Mouse (Mus musculus) kidney, embryonic 14.5 days (tissue): ENCODE measurements at regions not wholly inside any gene's neighbourhood (a gene's known extent, or its start where the extent isn't known, plus 50 kb on each side); places are given as distances from the start of the nearest gene placed in this dataset.

Experiments
- ATAC-seq: fragments of 200-750 bp; cut with Nextera tagmentation; 2 replicates; pipeline ENCODE4 v1.8.0; 2017; ENCODE audit warnings: moderate number of reproducible peaks, mild to moderate bottlenecking, moderate TSS enrichment, moderate library complexity; ENCODE audit not compliant: low FRiP score, low TSS enrichment
- H3K27ac ChIP-seq: fragments of 300-500 bp; sonication (generic); 2 replicates; pipeline ENCODE4 v1.5.1; 2014; ENCODE audit warnings: low read depth, mild to moderate bottlenecking, low read length, moderate library complexity, mixed read lengths
- H3K27me3 ChIP-seq: fragments of 300-500 bp; sonication (generic); 2 replicates; pipeline ENCODE4 v1.6.1; 2014; ENCODE audit warnings: mild to moderate bottlenecking, low read length; ENCODE audit not compliant: control insufficient read depth, insufficient read depth
- H3K36me3 ChIP-seq: fragments of 300-500 bp; sonication (generic); 2 replicates; pipeline ENCODE4 v1.6.1; 2014; ENCODE audit warnings: low read length, mixed read lengths; ENCODE audit not compliant: control insufficient read depth, insufficient read depth
- H3K4me1 ChIP-seq: fragments of 300-500 bp; sonication (generic); 2 replicates; pipeline ENCODE4 v1.6.1; 2014; ENCODE audit warnings: low read length, mixed read lengths; ENCODE audit not compliant: control insufficient read depth, insufficient read depth
- H3K4me2 ChIP-seq: fragments of 300-500 bp; sonication (generic); replicated peaks from 2 replicates; pipeline ENCODE4 v1.6.1; 2014; ENCODE audit warnings: low read depth, mild to moderate bottlenecking, low read length
- H3K4me3 ChIP-seq: fragments of 300-500 bp; sonication (generic); 2 replicates; pipeline ENCODE4 v1.5.1; 2014; ENCODE audit warnings: mild to moderate bottlenecking, low read length
- H3K9ac ChIP-seq: fragments of 300-500 bp; sonication (generic); 2 replicates; pipeline ENCODE4 v1.6.1; 2014; ENCODE audit warnings: low read depth, mild to moderate bottlenecking, low read length, moderate library complexity
- H3K9me3 ChIP-seq: fragments of 300-500 bp; sonication (generic); 2 replicates; pipeline ENCODE4 v1.6.1; 2016; ENCODE audit warnings: low read length; ENCODE audit not compliant: control insufficient read depth
- whole genome bisulfite sequencing: fragments of 180-500 bp; shearing (Covaris S2); extraction: QIAGEN DNeasy Blood & Tissue Kit; methylation state at CpG from one replicate; pipeline ENCODE4 v1.1.7; 2014; 5-methylcytosine and 5-hydroxymethylcytosine counted together

- H3K4me2 ChIP-seq, result no peak overlapping the region
- no peaks in the 10 kb centered on the region for H3K36me3 ChIP-seq
- H3K9ac ChIP-seq, result no peak overlapping the region
- no peak for ATAC-seq
- no peak overlapping the region for H3K27ac ChIP-seq
- no peaks in the 10 kb centered on the region for H3K9me3 ChIP-seq
- H3K4me1 ChIP-seq, result peaks cover 9% of the 10 kb centered on the region
- H3K27me3 ChIP-seq, result no peaks in the 10 kb centered on the region
- WGBS, result 25% methylated on average over 5 of the region's 5 CpGs
- no peak overlapping the region for H3K4me3 ChIP-seq
Measured at GRCm38 (mm10) chr2:73041475-73041874, 55.0 kb upstream of the Gm11084 start.

- Histone ChIP-seq H3K9me3 (no peaks in the 10 kb centered on the region), H3K4me3 (no peak overlapping the region), H3K4me2 (no peak overlapping the region), H3K27ac (no peak overlapping the region), H3K4me1 (peaks cover 9% of the 10 kb centered on the region), H3K27me3 (no peaks in the 10 kb centered on the region), H3K9ac (no peak overlapping the region), H3K36me3 (no peaks in the 10 kb centered on the region)
- ATAC-seq, result no peak
- 58% methylated on average over 3 of the region's 3 CpGs for WGBS
Measured at GRCm38 (mm10) chr2:73040031-73040430, 53.5 kb upstream of the Gm11084 start.

- no peak for ATAC-seq
- H3K9ac ChIP-seq, result no peak overlapping the region
- H3K27ac ChIP-seq, result no peak overlapping the region
- 58% methylated on average over 2 of the region's 2 CpGs for WGBS
- H3K4me2 ChIP-seq, result no peak overlapping the region
- peaks cover 9% of the 10 kb centered on the region for H3K4me1 ChIP-seq
- no peak overlapping the region for H3K4me3 ChIP-seq
- H3K9me3 ChIP-seq, result no peaks in the 10 kb centered on the region
- H3K36me3 ChIP-seq, result no peaks in the 10 kb centered on the region
- H3K27me3 ChIP-seq, result no peaks in the 10 kb centered on the region
Measured at GRCm38 (mm10) chr2:73039300-73039699, 52.8 kb upstream of the Gm11084 start.

DNA sequence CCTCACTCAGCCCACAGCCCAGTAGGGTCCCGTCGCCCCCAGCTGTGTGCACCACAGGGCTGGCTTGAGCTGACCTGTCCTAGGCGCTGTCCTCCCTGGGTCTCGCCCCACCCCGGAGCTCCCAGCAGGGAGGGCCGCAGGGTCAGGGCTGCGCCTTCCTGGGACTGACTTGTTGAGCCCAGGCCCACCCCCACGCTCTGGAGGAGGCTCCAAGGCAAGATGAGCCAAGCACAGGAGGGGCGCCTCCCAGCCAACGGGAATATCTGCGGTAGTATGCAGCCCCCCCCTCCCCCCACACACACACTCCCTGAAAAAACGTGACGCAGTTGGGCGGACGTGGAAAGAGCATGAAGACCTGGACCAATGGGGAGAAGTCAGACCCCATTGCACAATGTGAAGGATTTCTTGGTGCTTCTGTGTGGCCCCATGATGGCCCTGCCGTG lies 51.8 kb upstream of the Gm11084 start:
- H3K36me3 ChIP-seq, result no peaks in the 10 kb centered on the region
- H3K27ac ChIP-seq, result no peak overlapping the region; the same call in 1 of the 2 replicates
- peak overlapping the region; percentile 15 for H3K4me3 ChIP-seq
- no peaks in the 10 kb centered on the region for H3K9me3 ChIP-seq
- peaks cover 9% of the 10 kb centered on the region for H3K4me1 ChIP-seq
- peak; percentile 87 for ATAC-seq
- WGBS, result 9% methylated on average over 16 of the region's 16 CpGs
- no peaks in the 10 kb centered on the region for H3K27me3 ChIP-seq
- H3K9ac ChIP-seq, result no peak overlapping the region
- H3K4me2 ChIP-seq, result peak overlapping the region; percentile 45

- ATAC-seq, result no peak; the same call in 1 of the 2 replicates
- no peaks in the 10 kb centered on the region for H3K9me3 ChIP-seq
- H3K4me1 ChIP-seq, result peaks cover 9% of the 10 kb centered on the region
- no peaks in the 10 kb centered on the region for H3K27me3 ChIP-seq
- peak overlapping the region; percentile 24; the same call in 1 of the 2 replicates for H3K27ac ChIP-seq
- H3K4me2 ChIP-seq, result no peak overlapping the region; the same call in 1 of the 2 replicates
- no peak overlapping the region for H3K4me3 ChIP-seq
- H3K36me3 ChIP-seq, result no peaks in the 10 kb centered on the region
- H3K9ac ChIP-seq, result no peak overlapping the region
- WGBS, result 56% methylated on average over 13 of the region's 13 CpGs
Measured at GRCm38 (mm10) chr2:73037266-73038046, 50.9 kb upstream of the Gm11084 start.
